Mouse (Mus musculus) adipocyte (in vitro differentiated cells): Measurements from ENCODE around the gene Dlg2.
A peak's percentile ranks its signal among the peaks of the same experiment; 100 is the strongest.

ENCODE experiments used
- DNase-seq: peaks from one replicate; pipeline ENCODE4 v3.0.0-alpha.2; 2016; ENCODE audit warnings: low spot score

The Dlg2 gene

DNA sequence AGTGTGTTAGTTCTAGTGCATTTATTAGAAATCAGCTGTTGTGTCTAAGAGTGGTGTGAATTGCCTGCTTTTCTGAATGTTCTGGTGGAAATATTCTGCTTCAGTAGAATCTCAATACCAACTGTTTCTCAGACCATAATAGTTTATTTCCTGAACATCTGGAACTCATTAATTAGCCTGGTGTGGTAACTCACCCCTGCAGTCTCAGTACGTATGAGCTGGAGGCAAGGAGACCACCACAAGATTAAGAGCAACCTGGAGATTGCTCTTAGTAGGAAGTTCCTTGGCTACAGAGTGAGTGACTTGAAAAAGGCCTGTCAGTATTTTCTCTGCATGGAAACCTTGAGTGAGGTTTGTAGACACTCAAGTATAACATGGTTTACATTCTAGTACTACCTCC lies 1810.6 kb downstream of the Dlg2 start:
- no peak for DNase-seq

DNA sequence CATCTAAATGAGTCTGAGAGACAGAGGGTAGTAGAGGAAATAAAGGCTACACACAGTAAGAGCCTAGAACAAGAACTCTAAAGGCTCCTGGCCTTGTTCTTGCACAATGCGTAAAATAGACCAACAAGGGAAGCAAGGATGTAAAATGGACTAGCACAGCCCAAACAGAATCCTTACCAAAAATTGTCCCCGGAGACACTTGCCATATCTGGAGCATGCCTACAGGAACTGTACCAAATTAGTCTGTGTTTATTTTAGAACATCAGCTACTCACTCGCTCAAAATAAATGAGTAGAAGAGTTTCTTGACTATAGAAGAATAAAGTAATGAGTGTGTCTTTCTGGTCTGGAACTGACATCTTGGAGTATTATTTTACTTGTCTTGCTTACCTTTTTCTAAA lies 1812.3 kb downstream of the Dlg2 start:
- DNase-seq: no peak

DNA sequence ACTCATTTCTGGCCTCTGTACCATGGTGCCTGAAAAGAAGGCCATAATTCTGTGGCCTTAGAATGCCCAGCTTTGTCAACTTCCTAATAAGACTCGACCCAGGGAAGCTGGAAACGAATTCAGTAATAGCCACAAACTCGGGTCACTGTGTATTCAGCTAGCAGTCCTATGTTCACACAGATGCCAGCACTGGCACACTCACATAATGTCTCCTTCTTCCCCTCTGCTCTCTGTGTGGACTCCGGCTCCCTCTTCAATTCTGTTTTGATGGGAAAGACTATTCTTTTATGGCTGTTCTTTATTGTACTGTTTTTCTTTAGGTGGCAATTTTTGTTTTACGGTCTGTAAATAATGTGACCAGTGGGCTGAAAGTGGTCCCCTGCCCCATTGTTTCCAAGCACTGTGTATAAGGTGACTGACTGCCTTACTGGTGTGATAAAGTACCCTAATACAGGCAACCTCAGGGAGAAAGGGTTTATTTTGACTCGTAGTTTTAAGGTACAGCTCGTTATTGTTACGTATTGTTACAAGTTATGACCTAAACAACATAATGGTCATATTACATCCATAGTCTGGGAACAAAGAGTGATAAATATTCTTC lies 1816.5 kb downstream of the Dlg2 start:
- no peak for DNase-seq

DNA sequence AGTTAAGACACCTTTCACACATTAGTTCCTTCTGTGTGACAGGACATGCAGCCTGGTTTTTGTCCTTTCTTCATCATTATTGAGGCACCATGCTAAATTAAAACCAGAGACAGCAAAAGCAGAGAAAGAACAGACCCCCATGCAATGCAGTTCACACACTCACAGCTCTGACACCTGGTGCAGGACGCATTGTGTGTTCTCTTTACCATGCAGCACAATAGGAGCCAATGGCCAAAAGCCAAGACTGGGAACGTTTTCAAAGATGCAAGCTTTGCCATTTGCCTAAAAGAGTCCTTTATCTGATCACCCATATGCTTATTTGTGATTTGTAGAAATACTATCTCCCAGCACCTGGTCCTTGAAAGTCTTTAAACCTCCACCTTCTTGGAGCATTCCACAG lies 1824.6 kb downstream of the Dlg2 start:
- DNase-seq: no peak

DNA sequence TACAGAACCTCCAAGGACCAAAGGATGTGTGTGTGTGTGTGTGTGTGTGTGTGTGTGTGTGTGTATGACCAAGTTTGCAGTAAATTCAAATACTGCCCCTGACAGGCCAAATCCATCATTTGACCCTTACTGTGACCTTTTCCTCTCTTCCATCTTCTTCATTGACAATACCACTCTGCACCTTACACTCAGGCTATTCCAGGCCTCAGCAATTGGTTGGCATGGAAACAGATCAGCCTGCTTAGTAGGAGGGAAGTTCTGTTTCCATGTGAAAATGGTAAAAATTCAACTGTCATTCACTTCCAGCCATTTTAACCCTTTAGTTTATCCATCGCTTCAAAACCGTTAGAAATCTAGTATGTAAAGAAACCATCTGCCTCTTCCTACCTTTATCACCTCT lies 1831.2 kb downstream of the Dlg2 start:
- no peak for DNase-seq

DNA sequence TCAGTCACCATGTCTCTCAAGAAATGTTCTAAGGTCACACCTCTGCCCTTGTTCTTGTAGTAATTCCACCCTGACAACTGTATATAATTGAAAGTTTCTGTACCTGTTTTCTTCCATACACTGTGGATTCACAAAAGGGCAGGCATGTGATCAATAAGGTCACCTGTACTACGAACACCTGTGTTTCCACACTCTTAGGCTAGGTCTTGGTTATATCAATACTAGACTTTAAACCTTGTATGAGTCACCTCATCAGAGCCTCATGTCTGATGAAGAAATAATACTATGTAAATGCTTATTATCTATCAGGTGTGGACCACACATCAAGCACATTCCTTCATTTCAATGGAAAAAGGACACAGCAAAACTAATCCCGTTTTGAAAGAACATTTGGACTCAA lies 1831.7 kb downstream of the Dlg2 start:
- no peak for DNase-seq

DNA sequence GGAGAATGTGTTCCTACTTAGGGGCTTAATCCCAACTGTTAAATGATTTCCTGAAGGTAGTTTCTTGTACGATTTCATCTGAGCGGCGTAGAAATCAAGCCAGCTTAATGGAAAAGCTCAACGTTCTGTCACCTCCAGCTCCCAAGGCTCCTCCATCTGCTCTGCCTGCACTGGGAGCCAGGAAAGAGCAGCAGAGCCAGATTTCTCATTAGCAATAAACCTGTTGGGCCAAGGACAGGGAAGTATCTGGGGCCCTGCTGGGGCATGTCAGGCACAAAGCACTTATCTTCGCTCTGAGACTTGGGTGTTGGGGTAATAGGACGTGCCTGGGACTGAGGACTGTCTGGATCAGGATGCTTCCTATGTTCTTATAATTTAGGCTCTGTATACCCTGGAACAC lies 1839.9 kb downstream of the Dlg2 start:
- DNase-seq: no peak

DNA sequence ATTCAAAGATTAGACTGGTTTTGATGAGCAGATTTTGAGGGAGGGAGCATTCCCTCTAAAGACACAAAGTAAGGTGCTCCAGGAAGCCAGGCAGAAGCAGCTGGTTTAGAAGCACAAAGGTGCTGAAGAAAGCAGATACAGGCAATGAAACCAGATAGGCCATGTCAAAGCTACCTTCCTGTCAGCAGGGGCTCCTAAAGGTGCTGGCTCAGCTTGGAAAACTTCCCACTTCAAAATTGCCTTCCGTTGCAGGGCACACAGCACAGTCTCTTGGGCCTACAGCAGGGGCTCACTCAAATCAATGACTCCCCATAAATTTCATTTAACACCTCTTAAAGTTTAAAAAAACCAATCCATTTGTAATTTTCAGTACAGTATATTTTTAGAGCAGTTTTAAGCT lies 1843.0 kb downstream of the Dlg2 start:
- no peak for DNase-seq

DNA sequence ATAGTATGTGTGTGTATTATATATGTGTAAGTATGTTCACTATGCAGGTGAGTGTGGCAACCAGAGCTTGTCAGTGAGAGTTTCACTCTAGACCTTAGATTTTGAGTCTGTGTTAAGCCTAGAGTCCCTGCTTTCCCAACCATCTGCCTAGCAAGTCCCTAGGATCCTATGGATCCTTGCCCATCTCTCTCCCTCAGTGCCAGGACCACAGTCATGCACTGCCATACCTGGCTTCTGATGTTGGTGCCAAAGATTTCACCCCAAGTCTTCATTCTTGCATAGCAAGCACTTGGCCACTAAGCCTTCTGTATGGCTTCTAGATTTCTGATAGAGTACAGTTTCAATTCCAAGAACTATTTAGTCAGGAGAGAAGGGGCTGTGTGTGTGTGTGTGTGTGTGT lies 1843.7 kb downstream of the Dlg2 start:
- DNase-seq: no peak

DNA sequence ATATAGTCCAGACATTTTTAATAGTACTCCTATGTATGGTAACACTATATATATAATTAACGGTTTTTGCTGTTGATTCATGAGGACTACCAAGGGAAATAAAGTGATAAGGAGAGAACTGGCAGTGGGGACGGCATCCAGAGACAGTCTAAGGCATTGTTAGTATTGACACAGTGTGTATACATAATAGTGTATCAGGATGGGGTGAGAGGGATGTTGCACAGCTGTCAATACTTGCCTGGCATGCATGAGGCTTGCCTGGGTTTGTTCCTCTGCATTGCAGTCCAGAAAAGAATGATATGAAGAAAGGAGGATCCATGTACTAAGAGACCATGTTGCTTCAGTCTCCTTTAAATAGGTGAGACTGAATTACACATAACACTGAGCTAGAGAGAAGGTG lies 1845.3 kb downstream of the Dlg2 start:
- DNase-seq: no peak

DNA sequence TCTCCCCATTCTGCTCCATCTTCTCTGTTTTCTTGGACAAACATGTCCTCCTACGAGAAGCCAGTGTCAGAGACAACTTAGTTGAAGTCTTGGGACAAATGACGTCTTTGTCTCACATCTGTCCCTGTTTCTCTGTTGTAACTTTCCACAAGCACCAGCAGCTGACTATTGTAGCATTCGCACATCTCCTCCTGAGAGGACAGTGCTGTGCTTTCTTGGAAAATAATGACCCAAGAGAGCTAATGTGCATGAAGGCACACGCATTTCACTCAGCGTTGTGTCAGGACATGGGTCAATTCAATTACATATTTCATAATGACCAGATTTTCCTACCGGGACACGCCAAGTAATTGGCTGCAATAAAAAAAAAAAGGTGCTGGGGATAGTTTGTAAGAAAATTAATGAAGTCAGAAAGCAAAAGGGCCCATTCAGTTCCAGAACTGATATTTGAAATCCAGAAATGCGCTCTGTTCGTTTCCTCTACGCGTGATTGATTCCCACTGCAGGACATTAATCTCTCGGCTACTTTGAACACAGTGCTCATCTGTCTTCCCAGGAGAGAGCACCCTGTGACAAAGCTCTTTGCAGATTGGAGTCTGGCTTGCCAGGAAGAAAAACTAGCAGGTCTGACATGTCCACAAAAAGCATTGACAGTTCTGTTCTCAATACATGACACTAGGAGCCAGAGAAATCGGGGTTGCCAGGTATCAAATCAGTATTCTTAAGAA lies 1846.0 kb downstream of the Dlg2 start:
- DNase-seq: no peak

DNA sequence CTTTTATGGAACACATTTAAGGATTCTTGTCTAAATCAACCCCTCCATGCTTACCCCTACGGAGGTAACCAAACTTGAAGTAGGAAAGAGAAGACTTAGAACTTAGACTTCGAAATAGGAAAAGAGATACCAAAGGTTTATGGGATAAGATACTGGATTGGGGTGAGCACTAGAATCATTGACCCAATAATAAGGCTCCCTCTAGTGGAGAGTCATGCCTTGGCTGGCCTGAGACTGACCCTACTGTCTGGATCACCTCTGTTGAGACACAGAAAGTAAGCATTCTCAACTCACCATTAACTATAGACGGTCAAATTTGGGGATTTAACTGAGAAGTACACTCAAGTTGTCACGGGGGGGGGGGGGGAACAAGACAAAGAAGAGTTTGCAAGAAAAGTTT lies 1847.2 kb downstream of the Dlg2 start:
- DNase-seq: peak; percentile 55

DNA sequence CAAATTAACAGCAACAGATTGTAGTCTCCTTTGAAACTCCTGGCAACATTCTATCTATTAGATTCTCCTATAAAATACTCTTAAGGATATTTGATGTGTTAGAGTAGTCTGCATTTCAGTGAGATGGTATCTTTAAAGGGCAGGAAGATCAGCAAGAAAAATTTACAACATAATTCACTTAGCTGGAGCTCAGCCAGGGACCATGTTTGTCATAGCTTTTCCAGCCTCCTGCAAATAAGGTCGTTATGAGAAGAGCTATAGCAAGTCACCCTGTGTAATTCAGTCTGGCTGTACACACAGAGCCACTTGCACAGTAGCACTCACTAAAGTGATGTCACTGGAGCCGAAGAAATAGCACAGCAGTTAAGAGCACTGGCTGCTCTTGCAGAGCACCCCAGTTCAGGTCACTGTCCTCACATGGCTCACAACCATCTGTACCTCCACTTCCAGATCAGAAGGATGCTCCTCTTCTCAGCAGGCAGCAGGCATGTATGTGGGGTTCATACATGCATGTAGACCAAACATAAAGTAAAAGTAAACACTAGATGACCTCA lies 1850.9 kb downstream of the Dlg2 start:
- no peak for DNase-seq

DNA sequence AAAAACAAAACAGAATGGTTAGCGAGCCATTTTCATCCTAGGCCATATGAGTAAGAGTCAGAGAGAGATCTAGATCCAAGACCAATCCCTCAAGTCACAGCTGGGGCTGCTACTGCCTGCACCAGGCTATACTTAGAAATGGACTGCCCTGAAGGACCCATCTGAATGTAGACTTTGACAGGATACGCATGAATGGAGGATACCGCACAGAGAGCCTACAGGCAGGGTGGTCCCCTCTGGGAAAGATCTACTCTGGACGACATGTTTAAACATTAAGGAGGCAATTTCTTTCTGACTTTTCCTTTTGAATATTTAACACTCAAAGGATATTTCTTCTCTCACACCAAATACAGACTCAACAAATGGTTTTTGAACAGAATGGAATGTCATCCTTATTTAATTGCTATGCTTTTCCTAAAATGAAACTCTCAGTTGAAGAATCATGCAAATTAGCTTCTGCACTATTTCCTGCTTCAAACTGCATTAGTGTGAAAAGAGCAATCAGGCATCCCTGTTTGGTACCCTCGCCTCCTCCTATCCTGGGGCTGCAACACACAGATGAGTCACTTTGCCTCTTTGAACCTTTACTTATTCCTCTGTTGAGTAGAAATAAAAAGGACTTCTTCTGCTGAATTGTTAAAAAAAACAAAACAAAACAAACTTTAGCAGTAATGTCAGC lies 1856.9 kb downstream of the Dlg2 start:
- DNase-seq: no peak

DNA sequence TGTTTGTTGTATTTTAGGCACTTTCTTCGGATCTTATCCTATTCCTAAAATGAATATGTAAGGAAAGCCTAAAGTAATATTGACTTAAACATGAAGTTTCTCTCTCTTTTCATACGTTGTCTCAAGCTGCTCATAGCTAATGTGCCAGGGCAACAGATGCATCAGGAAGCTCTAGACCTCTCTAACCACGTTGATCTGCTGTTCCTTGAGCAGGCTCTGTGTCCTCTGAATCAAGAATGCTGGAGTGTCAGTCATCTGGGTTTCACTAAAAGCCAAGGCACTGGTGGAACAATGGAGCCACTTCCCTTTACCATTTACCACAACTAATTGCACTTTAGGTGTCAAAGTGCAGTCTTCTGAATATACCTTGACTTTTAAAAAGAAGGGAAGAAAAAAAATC lies 1880.1 kb downstream of the Dlg2 start:
- no peak for DNase-seq

DNA sequence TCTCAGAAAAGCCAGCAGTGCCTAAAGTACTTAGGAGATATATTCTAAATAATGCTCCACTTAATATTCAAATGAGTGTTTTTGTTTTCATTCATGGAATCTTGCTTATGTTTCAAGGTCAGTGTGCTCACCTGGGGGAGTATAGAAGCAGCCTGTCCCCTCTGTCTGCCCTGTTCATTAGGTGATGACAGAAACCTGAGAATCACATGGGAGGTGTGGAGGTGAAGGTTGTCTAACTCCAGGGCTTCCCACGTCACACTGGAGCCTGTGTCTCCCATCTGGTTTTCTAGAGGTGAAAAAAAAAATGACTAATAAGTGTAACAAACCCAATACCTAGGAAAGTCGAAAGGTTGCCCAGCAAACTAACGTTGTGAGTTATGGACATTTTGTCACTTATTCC lies 1886.9 kb downstream of the Dlg2 start:
- no peak for DNase-seq

DNA sequence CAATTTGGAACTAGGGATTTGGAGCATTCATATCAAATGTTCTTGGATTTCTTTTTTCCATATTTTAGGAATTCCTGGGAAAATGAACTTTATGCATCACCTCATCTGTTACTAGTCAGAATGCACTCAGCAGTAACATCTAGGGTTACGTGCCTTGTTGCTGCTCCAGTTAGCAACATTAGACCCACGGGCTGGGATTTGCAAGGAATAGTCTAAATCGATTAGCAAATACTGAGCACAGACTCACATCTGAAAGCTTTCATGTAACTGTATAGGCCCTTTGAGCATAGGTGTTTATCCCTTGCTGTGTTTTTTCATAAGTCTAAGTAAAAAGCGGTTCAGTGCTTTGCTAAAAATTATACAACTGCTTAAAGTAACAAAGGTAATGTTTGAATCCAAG lies 1887.3 kb downstream of the Dlg2 start:
- DNase-seq: no peak

DNA sequence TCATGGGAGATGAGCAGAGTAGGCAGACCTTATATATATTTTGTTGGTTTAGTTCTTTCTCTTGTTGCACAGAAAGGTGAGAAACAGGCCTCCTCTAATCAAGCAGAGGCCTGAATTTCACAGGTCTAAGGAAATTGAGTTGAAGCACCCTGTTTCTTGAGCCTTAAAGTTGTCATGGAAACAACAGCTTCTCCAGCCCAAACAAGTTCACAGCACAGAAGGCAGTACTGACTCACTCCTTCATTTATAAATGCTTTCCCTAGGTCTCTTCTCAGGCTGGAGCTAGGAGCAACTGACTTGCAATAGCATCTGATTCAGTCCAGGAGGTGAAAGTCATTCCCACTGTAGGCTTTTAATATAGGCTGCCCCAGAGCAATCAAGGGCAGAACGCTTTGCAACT lies 1890.6 kb downstream of the Dlg2 start:
- no peak for DNase-seq

DNA sequence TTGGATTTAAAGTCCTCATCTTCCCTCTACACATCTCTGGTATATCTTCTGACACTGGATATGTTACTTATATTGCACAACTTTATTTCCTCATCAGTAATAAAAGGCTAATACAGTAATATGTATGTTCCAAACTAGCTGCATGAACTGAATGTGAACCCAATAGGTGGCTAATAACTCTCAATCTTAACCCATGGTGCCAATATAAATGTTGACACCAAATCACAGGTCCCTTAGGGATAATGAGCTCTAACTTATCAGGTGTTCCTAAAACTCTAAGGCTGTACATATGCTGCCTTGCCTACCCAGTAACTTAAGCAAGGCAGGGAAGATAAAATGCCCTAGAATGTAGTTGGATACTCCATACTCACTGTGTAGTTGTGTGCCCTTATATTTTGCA lies 1894.0 kb downstream of the Dlg2 start:
- DNase-seq: no peak

DNA sequence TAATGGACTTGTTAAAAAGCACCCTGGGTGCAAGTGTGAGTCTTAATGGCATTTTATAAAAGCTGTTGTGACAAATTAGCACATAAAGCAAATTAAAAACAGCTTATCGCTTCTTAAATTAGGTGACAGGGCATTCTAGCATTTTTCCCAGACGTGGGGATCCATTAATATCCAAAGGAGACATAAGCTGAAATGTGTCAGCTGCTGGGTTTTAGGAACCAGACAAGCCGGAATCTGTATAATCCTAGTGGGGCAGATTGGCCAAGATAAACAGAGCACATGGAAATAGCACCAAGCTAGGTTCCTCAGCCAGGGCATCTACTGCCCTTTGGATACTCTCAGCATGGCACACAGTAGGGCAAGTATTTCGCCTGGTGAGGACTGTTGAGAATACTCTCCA lies 1895.2 kb downstream of the Dlg2 start:
- DNase-seq: no peak

DNA sequence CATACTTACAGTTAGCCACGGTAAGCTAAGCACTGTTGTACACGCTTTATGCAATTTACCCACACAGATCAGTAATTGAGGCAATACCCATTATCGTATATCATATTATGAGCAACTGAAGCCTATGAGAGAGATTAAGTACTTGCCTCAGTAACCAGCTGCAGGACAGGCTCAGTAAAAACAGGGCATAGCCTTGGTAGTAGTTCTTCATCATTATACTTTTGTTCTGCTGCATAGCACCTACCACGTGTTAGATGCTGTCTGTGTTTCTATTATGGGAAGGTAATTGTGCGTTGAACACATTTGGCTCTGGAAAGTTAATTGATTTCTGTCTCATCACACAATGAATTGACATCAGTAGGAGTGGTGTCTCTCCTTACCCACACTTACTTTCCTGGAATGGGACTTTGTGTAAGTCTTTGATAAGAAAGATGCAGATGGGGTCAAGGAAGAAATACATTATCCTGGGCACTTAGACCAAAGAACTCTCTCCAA lies 1897.4 kb downstream of the Dlg2 start:
- no peak for DNase-seq

DNA sequence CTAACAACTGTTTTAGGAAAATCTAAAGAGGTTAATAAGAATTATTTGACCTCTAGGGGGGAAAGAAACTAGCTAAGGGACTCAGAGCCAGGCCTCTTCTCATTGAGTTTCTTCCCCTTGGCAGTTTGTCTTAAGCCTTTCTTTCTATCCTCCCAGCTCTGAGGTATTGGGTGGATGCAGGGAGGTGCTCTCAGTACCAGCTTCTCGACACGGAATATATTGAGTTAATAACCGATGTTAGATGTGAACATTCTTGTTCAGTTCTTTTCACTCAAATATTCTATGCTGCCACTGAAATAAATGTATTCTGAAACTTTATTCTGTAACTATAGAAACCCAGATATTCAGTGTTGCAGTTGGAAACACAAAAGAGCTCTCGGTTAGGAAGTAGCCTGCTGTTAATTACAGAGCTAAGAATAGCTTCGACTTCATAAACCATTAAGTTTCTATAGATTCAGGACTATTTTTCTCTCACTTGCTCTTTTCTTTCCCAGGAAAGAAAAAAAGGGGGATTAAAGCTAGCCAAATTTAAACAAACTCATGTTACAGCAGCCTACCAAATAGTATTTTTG lies 1907.5 kb downstream of the Dlg2 start:
- no peak for DNase-seq
